Mouse (Mus musculus) testis, adult 2 months (tissue): ENCODE measurements around the gene Itgb7. TPM values are rescaled to one million over a fixed set of nuclear protein-coding genes. Genes with fewer than 3 reads are reported as not detected.

Source experiments
- H3K27ac ChIP-seq: fragments of 200-500 bp; 2 replicates; pipeline ENCODE4 v1.5.1; 2012; ENCODE audit warnings: low read depth, low read length; ENCODE audit not compliant: control insufficient read depth, insufficient read depth
- H3K27me3 ChIP-seq: fragments of 200-500 bp; 2 replicates; pipeline ENCODE4 v1.6.1; 2012; ENCODE audit warnings: mild to moderate bottlenecking, low read length, moderate library complexity; ENCODE audit not compliant: control insufficient read depth, insufficient read depth
- H3K36me3 ChIP-seq: fragments of 200-500 bp; 2 replicates; pipeline ENCODE4 v1.6.1; 2012; ENCODE audit warnings: mild to moderate bottlenecking, low read length; ENCODE audit not compliant: control insufficient read depth, insufficient read depth
- H3K4me1 ChIP-seq: fragments of 200-500 bp; 2 replicates; pipeline ENCODE4 v1.6.1; 2012; ENCODE audit warnings: low read length; ENCODE audit not compliant: control insufficient read depth, insufficient read depth
- H3K4me3 ChIP-seq: fragments of 200-500 bp; 2 replicates; pipeline ENCODE4 v1.5.1; 2012; ENCODE audit warnings: low read depth, mild to moderate bottlenecking, low read length, moderate library complexity, mixed read lengths; ENCODE audit not compliant: control insufficient read depth
- CTCF ChIP-seq: fragments of 200-500 bp; IDR thresholded peaks from 2 replicates; pipeline ENCODE4 v1.5.1; 2012; ENCODE audit warnings: low read depth, mild to moderate bottlenecking, inconsistent platforms, low read length, moderate library complexity; ENCODE audit not compliant: control insufficient read depth, insufficient read depth, insufficient replicate concordance
- POLR2A ChIP-seq: fragments of 200-500 bp; IDR thresholded peaks from 2 replicates; pipeline ENCODE4 v1.6.1; 2012; ENCODE audit warnings: low read depth, mild to moderate bottlenecking, inconsistent platforms, low read length, moderate library complexity; ENCODE audit not compliant: control insufficient read depth
- polyA plus RNA-seq: library from polyadenylated mRNA; depleted of rRNA; stranded (reverse); fragments of >200 nt; gene quantifications from 2 replicates; pipeline ENCODE4 v1.2.3, GENCODE M21; 2012; rRNA removed

The Itgb7 gene
- 0.17 and 0.23 TPM in 2 replicates for polyA plus RNA-seq

- H3K4me3 ChIP-seq, result no peak within 1 kb of the TSS
- H3K27ac ChIP-seq, result no peak within 1 kb of the TSS
- TF ChIP-seq POLR2A (no peak), CTCF (no peak)
- H3K36me3 ChIP-seq, result no peaks in the 10 kb centered on the region
- no peaks in the 10 kb centered on the region for H3K27me3 ChIP-seq
- peaks cover 5% of the 10 kb centered on the region; the same call in 1 of the 2 replicates for H3K4me1 ChIP-seq
Observed at GRCm38 (mm10) chr15:102231748-102232147, at the start of gene Itgb7. Gene Itgb7 (minus strand): TSS chr15:102231944.

- Histone ChIP-seq H3K4me3 (no peak overlapping the region), H3K27ac (no peak overlapping the region), H3K36me3 (no peaks in the 10 kb centered on the region), H3K4me1 (peaks cover 11% of the 10 kb centered on the region), H3K27me3 (no peaks in the 10 kb centered on the region)
- TF ChIP-seq POLR2A (no peak), CTCF (no peak)
Observed at GRCm38 (mm10) chr15:102280623-102281022, 48.9 kb upstream of the Itgb7 start.

GRCm38 (mm10) chr15:102279783-102280520 lies 48.2 kb upstream of the Itgb7 start:
- no peak for TF ChIP-seq POLR2A
- TF ChIP-seq CTCF, result no peak
- peak overlapping the region; percentile 91 for H3K4me3 ChIP-seq
- peaks cover 11% of the 10 kb centered on the region for H3K4me1 ChIP-seq
- no peaks in the 10 kb centered on the region for H3K36me3 ChIP-seq
- no peak overlapping the region; the same call in 1 of the 2 replicates for H3K27ac ChIP-seq
- no peaks in the 10 kb centered on the region for H3K27me3 ChIP-seq

- H3K4me3 ChIP-seq, result peak within 1 kb of the TSS; percentile 91
- peak within 1 kb of the TSS; percentile 73 for H3K27ac ChIP-seq
- no peaks in the 10 kb centered on the region for H3K27me3 ChIP-seq
- TF ChIP-seq CTCF (peak; percentile 3; the same call in 1 of the 2 replicates), POLR2A (peak; percentile 79)
- H3K4me1 ChIP-seq, result peaks cover 11% of the 10 kb centered on the region
- no peaks in the 10 kb centered on the region for H3K36me3 ChIP-seq
Observed at GRCm38 (mm10) chr15:102279092-102279782, 47.5 kb upstream of the Itgb7 start, which contains the start of gene Mfsd5. Gene Mfsd5 (plus strand): TSS chr15:102279454.

GRCm38 (mm10) chr15:102278726-102279091 lies 47.0 kb upstream of the Itgb7 start:
- Histone ChIP-seq H3K27me3 (no peaks in the 10 kb centered on the region), H3K4me1 (peaks cover 11% of the 10 kb centered on the region), H3K36me3 (no peaks in the 10 kb centered on the region), H3K27ac (peak overlapping the region; percentile 62), H3K4me3 (peak overlapping the region; percentile 91)
- TF ChIP-seq CTCF (no peak), POLR2A (no peak)

GRCm38 (mm10) chr15:102273982-102274716 lies 42.4 kb upstream of the Itgb7 start:
- Histone ChIP-seq H3K36me3 (no peaks in the 10 kb centered on the region), H3K4me1 (peaks cover 7% of the 10 kb centered on the region), H3K4me3 (no peak overlapping the region), H3K27ac (no peak overlapping the region), H3K27me3 (no peaks in the 10 kb centered on the region)
- no peak for TF ChIP-seq CTCF

GRCm38 (mm10) chr15:102271441-102271840 lies 39.7 kb upstream of the Itgb7 start:
- TF ChIP-seq CTCF (no peak), POLR2A (no peak)
- H3K4me3 ChIP-seq, result no peak overlapping the region
- H3K36me3 ChIP-seq, result no peaks in the 10 kb centered on the region
- peaks cover 2% of the 10 kb centered on the region for H3K4me1 ChIP-seq
- no peaks in the 10 kb centered on the region for H3K27me3 ChIP-seq
- no peak overlapping the region for H3K27ac ChIP-seq
